In genomic region chr12:64897060-64897730, GRCm38 (mm10) we compare ENCODE assay signal across 8 mouse cellular contexts. TPM values are rescaled to one million over a fixed set of nuclear protein-coding genes. Genes with fewer than 3 reads are reported as not detected.
DNase-seq lines count a peak whose midpoint lies in the region; ATAC-seq and TF ChIP-seq lines count a peak whose summit lies in the region.

No protein-coding gene starts in this region.

- no peak for ATAC-seq in intestine, postnatal 0 days
- ATAC-seq in intestine, embryonic 15.5 days, result no peak

- 45% methylated on average over 4 of the region's 4 CpGs for WGBS in intestine, postnatal 0 days
- WGBS in intestine, embryonic 15.5 days, result 46% methylated on average over 4 of the region's 4 CpGs
- 49% methylated on average over 4 of the region's 4 CpGs for WGBS in midbrain, embryonic 10.5 days

- no peak overlapping the region for H3K4me2 ChIP-seq in intestine, postnatal 0 days (replicated peaks; ENCODE audit: low read depth)
- no peak overlapping the region for H3K4me2 ChIP-seq in intestine, embryonic 15.5 days (replicated peaks)

- H3K36me3 ChIP-seq in intestine, postnatal 0 days (ENCODE audit: control insufficient read depth, insufficient read depth), result no peaks in the 10 kb centered on the region
- H3K36me3 ChIP-seq in intestine, embryonic 15.5 days, result no peaks in the 10 kb centered on the region
- H3K36me3 ChIP-seq in midbrain, embryonic 10.5 days, result no peaks in the 10 kb centered on the region

- no peaks in the 10 kb centered on the region for H3K4me1 ChIP-seq in intestine, postnatal 0 days (replicated peaks; ENCODE audit: control insufficient read depth, insufficient read depth, low read length)
- no peaks in the 10 kb centered on the region for H3K4me1 ChIP-seq in intestine, embryonic 15.5 days (replicated peaks)
- H3K4me1 ChIP-seq in midbrain, embryonic 10.5 days, result peaks cover under 1% of the 10 kb centered on the region

- H3K4me3 ChIP-seq in intestine, postnatal 0 days (ENCODE audit: low read depth, low read length), result no peak overlapping the region
- no peak overlapping the region for H3K4me3 ChIP-seq in intestine, embryonic 15.5 days (replicated peaks)
- H3K4me3 ChIP-seq in gastrocnemius, adult 2 months, result no peak overlapping the region
- no peak overlapping the region for H3K4me3 ChIP-seq in midbrain, embryonic 10.5 days

- no peak overlapping the region for H3K27ac ChIP-seq in intestine, postnatal 0 days (ENCODE audit: low read depth, low read length)
- no peak overlapping the region for H3K27ac ChIP-seq in intestine, embryonic 15.5 days
- H3K27ac ChIP-seq in gastrocnemius, adult 2 months, result no peak overlapping the region
- H3K27ac ChIP-seq in midbrain, embryonic 10.5 days (replicated peaks), result no peak overlapping the region

- H3K27me3 ChIP-seq in intestine, postnatal 0 days (replicated peaks; ENCODE audit: control insufficient read depth, insufficient read depth, low read length), result no peaks in the 10 kb centered on the region
- H3K27me3 ChIP-seq in intestine, embryonic 15.5 days (replicated peaks), result no peaks in the 10 kb centered on the region
- H3K27me3 ChIP-seq in midbrain, embryonic 10.5 days (ENCODE audit: low read depth, poor library complexity, severe bottlenecking), result no peaks in the 10 kb centered on the region

- H3K9ac ChIP-seq in intestine, postnatal 0 days (ENCODE audit: low read depth, low read length), result no peak overlapping the region
- no peak overlapping the region for H3K9ac ChIP-seq in intestine, embryonic 15.5 days

- DNase-seq in Muller cell, postnatal 12 days (ENCODE audit: inconsistent ontology term), result peak; percentile 17
- peak; percentile 46 for DNase-seq in cerebellum, adult 9-10 months
- DNase-seq in gastrocnemius, adult 2 months, result peak; percentile 68
- DNase-seq in layer of hippocampus, adult 9-10 months (ENCODE audit: low spot score), result peak; percentile 17
- DNase-seq in midbrain, embryonic 10.5 days (ENCODE audit: low spot score), result peak; percentile 50
- peak; percentile 17 to 72 for DNase-seq in spleen, postnatal 4 days (ENCODE audit: low spot score in 2 of 2)

- TF ChIP-seq CTCF in intestine, postnatal 0 days (IDR thresholded peaks at IDR 0.05; ENCODE audit: low read depth), result peak; percentile 90
- peak; percentile 91 for TF ChIP-seq CTCF in gastrocnemius, adult 2 months (IDR thresholded peaks at IDR 0.05)

- intact Hi-C loops in gastrocnemius, adult 2 months (cut with DNase I), result no loop called here

- no peaks in the 10 kb centered on the region for H3K9me3 ChIP-seq in intestine, postnatal 0 days (ENCODE audit: control insufficient read depth)
- H3K9me3 ChIP-seq in intestine, embryonic 15.5 days, result no peaks in the 10 kb centered on the region
- H3K9me3 ChIP-seq in midbrain, embryonic 10.5 days (replicated peaks), result no peaks in the 10 kb centered on the region

RNA-seq across cellular contexts. Expression of gene Gm527, which starts 20.5 kb away (rescaled TPM):
- polyA plus RNA-seq in intestine, postnatal 0 days (2015; fragmentation: Nextera tagmentation; extraction: Ambion mirVana), result 1.3 and 2.1 TPM in 2 replicates
- polyA plus RNA-seq in intestine, embryonic 15.5 days (2015; fragmentation: Nextera tagmentation; extraction: Ambion mirVana), result 3.3 and 3.4 TPM in 2 replicates
- total RNA-seq in gastrocnemius, adult 2 months (2021), result 1 to 10 TPM; 5.0 to 5.2 TPM
- 2.1 and 2.4 TPM in 2 replicates for polyA plus RNA-seq in midbrain, embryonic 10.5 days (2016; fragmentation: Nextera tagmentation; extraction: Ambion mirVana)

Comparison
In these comparisons a context has a peak if more than half of its experiments do, and no peak if none do; other contexts are left out.
1. DNase-seq: peak in every context shown above with its lines; median percentile 68 in gastrocnemius, adult 2 months; 50 in midbrain, embryonic 10.5 days; 46 in cerebellum, adult 9-10 months; 44 in spleen, postnatal 4 days; 17 in Muller cell, postnatal 12 days; 17 in layer of hippocampus, adult 9-10 months.